In the genomic region with DNA sequence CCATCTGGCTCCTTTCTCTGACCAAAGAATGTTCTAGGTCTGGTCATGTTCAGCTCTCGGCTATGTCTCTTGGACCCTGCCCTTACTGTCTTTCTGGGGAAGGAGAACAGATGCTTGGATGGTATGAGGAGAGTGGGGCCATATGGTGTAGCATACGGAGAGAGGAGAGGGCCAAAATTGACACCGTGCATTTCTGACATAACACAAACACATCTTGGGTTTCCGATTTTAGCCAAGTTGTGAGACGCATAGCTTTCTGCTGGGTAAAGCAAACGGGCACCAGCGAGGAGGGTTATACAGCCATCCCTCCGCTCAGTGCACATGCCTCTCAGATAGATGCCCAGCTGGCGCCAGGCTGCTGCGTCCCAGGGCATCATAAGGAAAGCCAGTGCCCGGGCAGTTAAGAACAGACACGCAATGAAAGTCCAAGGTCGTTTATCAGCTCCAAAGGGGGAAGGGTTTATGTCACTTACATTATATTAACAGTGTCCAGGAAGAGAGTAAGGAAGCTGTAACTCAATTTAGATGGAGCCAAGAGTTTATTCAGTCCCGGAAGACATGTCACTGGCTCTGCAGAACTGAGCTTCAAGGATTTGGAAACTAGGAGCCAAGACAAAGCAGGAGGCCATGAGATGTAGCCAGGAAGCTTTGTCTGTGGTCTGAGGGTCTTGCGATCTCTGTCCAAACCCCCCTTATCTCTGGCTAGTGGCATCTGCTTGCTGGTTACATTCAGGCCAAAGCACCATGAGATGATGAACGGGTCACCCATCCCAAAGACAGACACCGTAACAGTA, we compare ENCODE assay signal across 8 mouse cellular contexts. TPM values are rescaled to one million over a fixed set of nuclear protein-coding genes. Genes with fewer than 3 reads are reported as not detected.
A peak's percentile ranks its signal among the peaks of the same experiment; 100 is the strongest.
DNase-seq lines count a peak whose midpoint lies in the region; ATAC-seq lines count a peak whose summit lies in the region.
"Had no signal": no experiment of that assay in that cellular context is flagged by ENCODE, and none has a peak within 500 bp of the region (broad histone marks: within the 10 kb centered on the region; RNA-seq: fewer than 3 reads in every experiment).

No protein-coding gene starts in this region.

- H3K4me3 ChIP-seq in kidney, embryonic 16.5 days (ENCODE audit: low read length): no peak overlapping the region
- H3K4me3 ChIP-seq in forebrain, embryonic 14.5 days (ENCODE audit: low read depth, low read length): no peak overlapping the region

- peaks cover 24% of the 10 kb centered on the region for H3K4me1 ChIP-seq in kidney, embryonic 16.5 days (ENCODE audit: insufficient read depth, low read length)
- H3K4me1 ChIP-seq in forebrain, embryonic 14.5 days (ENCODE audit: control insufficient read depth, insufficient read depth, low read length): peaks cover 3% of the 10 kb centered on the region; the same call in 1 of the 2 replicates

- no peaks in the 10 kb centered on the region for H3K9me3 ChIP-seq in kidney, embryonic 16.5 days (ENCODE audit: low read length)
- H3K9me3 ChIP-seq in forebrain, embryonic 14.5 days (replicated peaks; ENCODE audit: control insufficient read depth, low read length): no peaks in the 10 kb centered on the region

- peak; percentile 69; the same call in 1 of the 2 replicates for ATAC-seq in kidney, embryonic 16.5 days (ENCODE audit: low FRiP score, low TSS enrichment)
- ATAC-seq in forebrain, embryonic 14.5 days: peak; percentile 47; the same call in 1 of the 2 replicates
- ATAC-seq in megakaryocyte-erythroid progenitor cell, adult 5-6 weeks (replicated peaks; ENCODE audit: low FRiP score, low TSS enrichment, poor library complexity, severe bottlenecking): no peak

- no peak overlapping the region for H3K9ac ChIP-seq in kidney, embryonic 16.5 days (replicated peaks; ENCODE audit: low read length)
- no peak overlapping the region for H3K9ac ChIP-seq in forebrain, embryonic 14.5 days (ENCODE audit: low read length)

- DNase-seq in kidney, adult 9 months: no peak
- DNase-seq in cerebellum, adult 11-12 months: peak; percentile 88
- DNase-seq in forebrain, embryonic 14.5 days (ENCODE audit: low spot score): peak; percentile 45
- DNase-seq in right cerebral cortex, adult 18-20 months: peak; percentile 37
- DNase-seq in ovary, postnatal 14 days (ENCODE audit: low spot score): no peak

- H3K27me3 ChIP-seq in kidney, embryonic 16.5 days (ENCODE audit: insufficient read depth, low read length): no peaks in the 10 kb centered on the region
- H3K27me3 ChIP-seq in forebrain, embryonic 14.5 days (replicated peaks; ENCODE audit: control insufficient read depth, insufficient read depth, low read length): no peaks in the 10 kb centered on the region

- H3K27ac ChIP-seq in kidney, embryonic 16.5 days (ENCODE audit: low read length): peak overlapping the region; percentile 70
- peak overlapping the region; percentile 66 for H3K27ac ChIP-seq in forebrain, embryonic 14.5 days (ENCODE audit: low read depth, low read length)

- peaks cover 10% of the 10 kb centered on the region; the same call in 1 of the 2 replicates for H3K36me3 ChIP-seq in kidney, embryonic 16.5 days (ENCODE audit: insufficient read depth, low read length)
- H3K36me3 ChIP-seq in forebrain, embryonic 14.5 days (ENCODE audit: control insufficient read depth, insufficient read depth, low read length): peaks cover 64% of the 10 kb centered on the region

- H3K4me2 ChIP-seq in kidney, embryonic 16.5 days (replicated peaks; ENCODE audit: low read depth, low read length): no peak overlapping the region
- no peak overlapping the region for H3K4me2 ChIP-seq in forebrain, embryonic 14.5 days (ENCODE audit: low read length)

- WGBS in kidney, embryonic 16.5 days: 61% methylated on average over 17 of the region's 17 CpGs
- 78% methylated on average over 17 of the region's 17 CpGs for WGBS in forebrain, embryonic 14.5 days

RNA-seq across cellular contexts. Expression of gene Pde9a, which starts 33.0 kb away (rescaled TPM):
- polyA plus RNA-seq in kidney, embryonic 16.5 days (2015; fragmentation: Nextera tagmentation; extraction: Ambion mirVana): 34.9 and 36.5 TPM in 2 replicates
- polyA plus RNA-seq in forebrain, embryonic 14.5 days (2014; fragmentation: Nextera tagmentation; extraction: Ambion mirVana): 60.7 and 68.5 TPM in 2 replicates
- 1.4 and 3.2 TPM in 2 replicates for total RNA-seq in megakaryocyte-erythroid progenitor cell, adult 5-6 weeks (2014; fragmentation: Nextera tagmentation)
- total RNA-seq in megakaryocyte-erythroid progenitor cell, adult 5-6 weeks (2017): not detected in 2 replicates
- total RNA-seq: common myeloid progenitor, adult 5-6 weeks had no signal

Comparison
In these comparisons a context has a peak if more than half of its experiments do, and no peak if none do; other contexts are left out.
1. DNase-seq: peak in cerebellum, adult 11-12 months (single experiment), forebrain, embryonic 14.5 days (single experiment) and right cerebral cortex, adult 18-20 months (single experiment); none in kidney, adult 9 months (single experiment) and ovary, postnatal 14 days (single experiment).